Mouse (Mus musculus) embryonic facial prominence, embryonic 15.5 days (tissue): ENCODE results near the gene Cacna1c. TPM values are rescaled to one million over a fixed set of nuclear protein-coding genes. Genes with fewer than 3 reads are reported as not detected.
A peak's percentile ranks its signal among the peaks of the same experiment; 100 is the strongest.

Experiments
- ATAC-seq: fragments of 200-750 bp; cut with Nextera tagmentation; 2 replicates; pipeline ENCODE4 v1.8.0; 2017; ENCODE audit warnings: low read depth, moderate TSS enrichment; ENCODE audit not compliant: insufficient number of reproducible peaks, low FRiP score, low TSS enrichment
- H3K27ac ChIP-seq: fragments of 300-500 bp; sonication (generic); replicated peaks from 2 replicates; pipeline ENCODE4 v1.5.1; 2015; ENCODE audit warnings: mild to moderate bottlenecking, inconsistent platforms
- H3K27me3 ChIP-seq: fragments of 300-500 bp; sonication (generic); 2 replicates; pipeline ENCODE4 v1.6.1; 2015; ENCODE audit warnings: inconsistent platforms
- H3K36me3 ChIP-seq: fragments of 300-500 bp; sonication (generic); 2 replicates; pipeline ENCODE4 v1.6.1; 2015; ENCODE audit warnings: mild to moderate bottlenecking, inconsistent platforms
- H3K4me1 ChIP-seq: fragments of 300-500 bp; sonication (generic); 2 replicates; pipeline ENCODE4 v1.6.1; 2015; ENCODE audit warnings: inconsistent platforms
- H3K4me2 ChIP-seq: fragments of 300-500 bp; sonication (generic); replicated peaks from 2 replicates; pipeline ENCODE4 v1.6.1; 2015; ENCODE audit warnings: mild to moderate bottlenecking, inconsistent platforms
- H3K4me3 ChIP-seq: fragments of 300-500 bp; sonication (generic); replicated peaks from 2 replicates; pipeline ENCODE4 v1.5.1; 2015; ENCODE audit warnings: mild to moderate bottlenecking, inconsistent platforms
- H3K9ac ChIP-seq: fragments of 300-500 bp; sonication (generic); 2 replicates; pipeline ENCODE4 v1.6.1; 2015; ENCODE audit warnings: inconsistent platforms
- H3K9me3 ChIP-seq: fragments of 300-500 bp; sonication (generic); replicated peaks from 2 replicates; pipeline ENCODE4 v1.6.1; 2016; ENCODE audit warnings: inconsistent platforms
- WGBS: fragments of 180-500 bp; shearing (Covaris S2); methylation state at CpG from one replicate; pipeline ENCODE4 v1.1.7; 2015; 5-methylcytosine and 5-hydroxymethylcytosine counted together
- polyA plus RNA-seq: library from polyadenylated mRNA; unstranded; fragments of >200 nt; fragmentation: Nextera tagmentation; extraction: Ambion mirVana; gene quantifications from 2 replicates; pipeline ENCODE4 v1.2.1, GENCODE M21; 2015

Gene Cacna1c
- 5.0 and 5.8 TPM in 2 replicates for polyA plus RNA-seq

GRCm38 (mm10) chr6:119196382-119197305 lies at the start of gene Cacna1c:
Gene Cacna1c, minus strand, starts transcription at chr6:119196418.
- Histone ChIP-seq H3K27ac (no peak within 1 kb of the TSS), H3K4me3 (no peak within 1 kb of the TSS), H3K9me3 (no peaks in the 10 kb centered on the region), H3K4me1 (peaks cover 4% of the 10 kb centered on the region; the same call in 1 of the 2 replicates), H3K36me3 (peaks cover 19% of the 10 kb centered on the region), H3K27me3 (no peaks in the 10 kb centered on the region), H3K4me2 (no peak within 1 kb of the TSS), H3K9ac (no peak within 1 kb of the TSS)
- no peak for ATAC-seq
- 77% methylated on average over 17 of the region's 17 CpGs for WGBS

- 42% methylated on average over 21 of the region's 21 CpGs for WGBS
Measured at GRCm38 (mm10) chr6:119240871-119241705, 44.9 kb upstream of the Cacna1c start.

GRCm38 (mm10) chr6:119240256-119240655 lies 44.0 kb upstream of the Cacna1c start:
- H3K9me3 ChIP-seq: no peaks in the 10 kb centered on the region
- no peak overlapping the region for H3K9ac ChIP-seq
- peaks cover 8% of the 10 kb centered on the region for H3K4me1 ChIP-seq
- H3K27ac ChIP-seq: no peak overlapping the region
- no peak overlapping the region for H3K4me2 ChIP-seq
- H3K4me3 ChIP-seq: no peak overlapping the region
- H3K36me3 ChIP-seq: no peaks in the 10 kb centered on the region
- no peaks in the 10 kb centered on the region for H3K27me3 ChIP-seq
- 74% methylated on average over 7 of the region's 7 CpGs for WGBS
- no peak for ATAC-seq

More at GRCm38 (mm10) chr6:119240871-119241705, 44.9 kb upstream of the Cacna1c start:
- H3K9ac ChIP-seq: no peak overlapping the region
- peaks cover 8% of the 10 kb centered on the region for H3K4me1 ChIP-seq
- no peaks in the 10 kb centered on the region for H3K27me3 ChIP-seq
- no peak overlapping the region for H3K4me3 ChIP-seq
- no peak overlapping the region for H3K27ac ChIP-seq
- H3K4me2 ChIP-seq: no peak overlapping the region
- 0 out of 2 replicates have a peak, but pooled peaks have one; percentile 11 for ATAC-seq
- no peaks in the 10 kb centered on the region for H3K36me3 ChIP-seq
- H3K9me3 ChIP-seq: 0 out of 2 replicates have a peak, but pooled peaks cover 2% of the 10 kb centered on the region

- no peaks in the 10 kb centered on the region for H3K9me3 ChIP-seq
- H3K36me3 ChIP-seq: no peaks in the 10 kb centered on the region
- H3K4me2 ChIP-seq: no peak overlapping the region
- no peak overlapping the region for H3K4me3 ChIP-seq
- H3K27me3 ChIP-seq: no peaks in the 10 kb centered on the region
- peaks cover 8% of the 10 kb centered on the region for H3K4me1 ChIP-seq
- 68% methylated on average over 5 of the region's 5 CpGs for WGBS
- H3K27ac ChIP-seq: no peak overlapping the region
- no peak for ATAC-seq
- no peak overlapping the region for H3K9ac ChIP-seq
Measured at GRCm38 (mm10) chr6:119239341-119240005, 43.3 kb upstream of the Cacna1c start.

GRCm38 (mm10) chr6:119237427-119237989 lies 41.3 kb upstream of the Cacna1c start:
- H3K4me1 ChIP-seq: peaks cover 8% of the 10 kb centered on the region
- no peak overlapping the region for H3K9ac ChIP-seq
- no peak overlapping the region for H3K4me2 ChIP-seq
- no peaks in the 10 kb centered on the region for H3K27me3 ChIP-seq
- H3K36me3 ChIP-seq: no peaks in the 10 kb centered on the region
- no peak overlapping the region for H3K27ac ChIP-seq
- H3K4me3 ChIP-seq: no peak overlapping the region
- no peak for ATAC-seq
- H3K9me3 ChIP-seq: no peaks in the 10 kb centered on the region
- 48% methylated on average over 8 of the region's 8 CpGs for WGBS

- no peak within 1 kb of the TSS for H3K4me2 ChIP-seq
- H3K9ac ChIP-seq: no peak within 1 kb of the TSS
- H3K36me3 ChIP-seq: no peaks in the 10 kb centered on the region
- H3K4me1 ChIP-seq: peaks cover 8% of the 10 kb centered on the region
- ATAC-seq: no peak
- no peaks in the 10 kb centered on the region for H3K27me3 ChIP-seq
- H3K4me3 ChIP-seq: no peak within 1 kb of the TSS
- no peak within 1 kb of the TSS for H3K27ac ChIP-seq
- WGBS: 45% methylated on average over 1 of the region's 1 CpGs
- no peaks in the 10 kb centered on the region for H3K9me3 ChIP-seq
Measured at GRCm38 (mm10) chr6:119236241-119236640, 40.0 kb upstream of the Cacna1c start, which contains the start of gene Cacna2d4. Gene Cacna2d4, plus strand, starts transcription at chr6:119236526.

- Histone ChIP-seq H3K9ac (no peak overlapping the region), H3K27ac (no peak overlapping the region), H3K27me3 (no peaks in the 10 kb centered on the region), H3K4me1 (peaks cover 8% of the 10 kb centered on the region), H3K4me2 (no peak overlapping the region), H3K4me3 (no peak overlapping the region), H3K9me3 (no peaks in the 10 kb centered on the region), H3K36me3 (no peaks in the 10 kb centered on the region)
- ATAC-seq: no peak
- 75% methylated on average over 5 of the region's 5 CpGs for WGBS
Measured at GRCm38 (mm10) chr6:119235441-119235840, 39.2 kb upstream of the Cacna1c start.

DNA sequence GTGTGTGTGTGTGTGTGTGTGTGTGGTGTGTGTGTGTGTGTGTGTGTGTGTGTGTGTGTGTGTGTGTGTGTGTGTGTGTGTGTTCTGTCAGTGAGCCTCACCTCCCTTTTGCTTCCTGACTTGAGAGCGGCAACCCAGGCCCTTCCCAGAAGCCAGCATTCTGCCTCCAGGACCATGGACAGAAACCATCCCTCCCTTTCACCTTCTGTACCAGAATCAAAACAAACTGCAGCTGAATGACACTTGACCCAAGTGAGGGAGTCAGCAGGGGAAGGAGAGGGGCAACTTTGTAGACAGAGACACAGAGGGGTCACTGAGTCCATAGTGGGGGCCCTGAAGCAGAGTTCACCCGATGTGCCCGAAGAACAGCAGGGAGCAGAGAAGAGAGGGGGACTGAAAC lies 36.8 kb upstream of the Cacna1c start:
- 48% methylated on average over 3 of the region's 3 CpGs for WGBS
- Histone ChIP-seq H3K27me3 (no peaks in the 10 kb centered on the region), H3K36me3 (no peaks in the 10 kb centered on the region), H3K4me2 (no peak overlapping the region), H3K4me3 (no peak overlapping the region), H3K9me3 (no peaks in the 10 kb centered on the region), H3K4me1 (peaks cover 8% of the 10 kb centered on the region), H3K9ac (no peak overlapping the region), H3K27ac (no peak overlapping the region)
- ATAC-seq: no peak

- Histone ChIP-seq H3K27ac (no peak overlapping the region), H3K9ac (no peak overlapping the region), H3K9me3 (no peaks in the 10 kb centered on the region), H3K27me3 (no peaks in the 10 kb centered on the region), H3K36me3 (no peaks in the 10 kb centered on the region), H3K4me3 (no peak overlapping the region), H3K4me1 (no peaks in the 10 kb centered on the region), H3K4me2 (no peak overlapping the region)
- 69% methylated on average over 11 of the region's 11 CpGs for WGBS
- ATAC-seq: no peak
Measured at GRCm38 (mm10) chr6:119228861-119229603, 32.8 kb upstream of the Cacna1c start.

GRCm38 (mm10) chr6:119227001-119227400 lies 30.8 kb upstream of the Cacna1c start:
- Histone ChIP-seq H3K4me2 (no peak overlapping the region), H3K27me3 (no peaks in the 10 kb centered on the region), H3K36me3 (0 out of 2 replicates have a peak, but pooled peaks cover 3% of the 10 kb centered on the region), H3K4me1 (no peaks in the 10 kb centered on the region), H3K4me3 (no peak overlapping the region), H3K9ac (no peak overlapping the region), H3K9me3 (no peaks in the 10 kb centered on the region), H3K27ac (no peak overlapping the region)
- no peak for ATAC-seq
- WGBS: 88% methylated on average over 8 of the region's 8 CpGs
